ENCODE assay signal across 8 mouse cellular contexts in genomic region chr2:131170936-131171335, GRCm38 (mm10). TPM values are rescaled to one million over a fixed set of nuclear protein-coding genes. Genes with fewer than 3 reads are reported as not detected.
DNase-seq lines count a peak whose midpoint lies in the region; ATAC-seq and TF ChIP-seq lines count a peak whose summit lies in the region.

No protein-coding gene starts in this region.

- H3K36me3 ChIP-seq in kidney, embryonic 15.5 days = 0 out of 2 replicates have a peak, but pooled peaks cover 3% of the 10 kb centered on the region
- no peaks in the 10 kb centered on the region for H3K36me3 ChIP-seq in ES-E14 (ENCODE audit: control insufficient read depth, insufficient read depth, low read length, poor library complexity, severe bottlenecking)
- H3K36me3 ChIP-seq in embryonic facial prominence, embryonic 10.5 days (replicated peaks) = peaks cover 3% of the 10 kb centered on the region; the same call in 1 of the 2 replicates
- H3K36me3 ChIP-seq in limb, embryonic 15.5 days = no peaks in the 10 kb centered on the region

- peak overlapping the region; percentile 28; the same call in 1 of the 2 replicates for H3K9ac ChIP-seq in kidney, embryonic 15.5 days
- H3K9ac ChIP-seq in ES-E14 (ENCODE audit: insufficient read depth, low read depth, low read length, poor library complexity, severe bottlenecking) = peak overlapping the region; percentile 29; the same call in 1 of the 2 replicates
- no peak overlapping the region; the same call in 1 of the 2 replicates for H3K9ac ChIP-seq in limb, embryonic 15.5 days

- H3K27me3 ChIP-seq in kidney, embryonic 15.5 days = peaks cover 41% of the 10 kb centered on the region
- H3K27me3 ChIP-seq in embryonic facial prominence, embryonic 10.5 days (replicated peaks; ENCODE audit: low read depth, poor library complexity, severe bottlenecking) = peaks cover 53% of the 10 kb centered on the region
- peaks cover 43% of the 10 kb centered on the region for H3K27me3 ChIP-seq in limb, embryonic 15.5 days

- H3K9me3 ChIP-seq in kidney, embryonic 15.5 days (replicated peaks) = no peaks in the 10 kb centered on the region
- no peaks in the 10 kb centered on the region for H3K9me3 ChIP-seq in ES-E14 (ENCODE audit: control insufficient read depth, insufficient read depth, low read depth, low read length)
- no peaks in the 10 kb centered on the region for H3K9me3 ChIP-seq in embryonic facial prominence, embryonic 10.5 days
- H3K9me3 ChIP-seq in limb, embryonic 15.5 days = no peaks in the 10 kb centered on the region

- peak overlapping the region; percentile 37 for H3K4me3 ChIP-seq in kidney, embryonic 15.5 days (replicated peaks)
- H3K4me3 ChIP-seq in ES-E14 (ENCODE audit: insufficient read depth in 1 of 2, low read depth in 1 of 2, low read length in 2 of 2, poor library complexity in 1 of 2, severe bottlenecking in 1 of 2) = peak overlapping the region; percentile 28 to 55
- H3K4me3 ChIP-seq in embryonic facial prominence, embryonic 10.5 days = peak overlapping the region; percentile 52
- H3K4me3 ChIP-seq in limb, embryonic 15.5 days = peak overlapping the region; percentile 26

- in situ Hi-C loops in ES-E14 (cut with MboI; ENCODE audit: low sequenced_read_pairs in 2 of 2, unreplicated experiment in 2 of 2) = no loop called here

- H3K4me2 ChIP-seq in kidney, embryonic 15.5 days = peak overlapping the region; percentile 61
- H3K4me2 ChIP-seq in limb, embryonic 15.5 days = peak overlapping the region; percentile 40

- WGBS in kidney, embryonic 15.5 days = 13% methylated on average over 9 of the region's 9 CpGs
- 11% methylated on average over 9 of the region's 9 CpGs for WGBS in embryonic facial prominence, embryonic 10.5 days
- 16% methylated on average over 9 of the region's 9 CpGs for WGBS in limb, embryonic 15.5 days

- no peak overlapping the region for H3K27ac ChIP-seq in kidney, embryonic 15.5 days
- H3K27ac ChIP-seq in ES-E14 (ENCODE audit: insufficient read depth, low read depth, low read length, poor library complexity, severe bottlenecking) = no peak overlapping the region
- no peak overlapping the region for H3K27ac ChIP-seq in embryonic facial prominence, embryonic 10.5 days (replicated peaks)
- H3K27ac ChIP-seq in limb, embryonic 15.5 days = no peak overlapping the region

- no peak for DNase-seq in kidney, postnatal 14 days
- no peak for DNase-seq in ES-E14 (ENCODE audit: low read depth, low spot score)
- DNase-seq in embryonic facial prominence, embryonic 10.5 days (ENCODE audit: low spot score) = no peak
- DNase-seq in left cerebral cortex, adult 9 months (ENCODE audit: low spot score in 2 of 2) = no peak
- DNase-seq in T-cell, adult 2 months (ENCODE audit: low spot score) = no peak
- no peak for DNase-seq in urinary bladder, postnatal 14 days (ENCODE audit: low spot score)

- peaks cover 38% of the 10 kb centered on the region for H3K4me1 ChIP-seq in kidney, embryonic 15.5 days
- H3K4me1 ChIP-seq in ES-E14 (ENCODE audit: control insufficient read depth in 2 of 2, insufficient read depth in 2 of 2, low read length in 2 of 2, poor library complexity in 1 of 2) = peaks cover 4 to 9% of the 10 kb centered on the region in 2 experiments
- H3K4me1 ChIP-seq in embryonic facial prominence, embryonic 10.5 days = peaks cover 39% of the 10 kb centered on the region
- peaks cover 23% of the 10 kb centered on the region for H3K4me1 ChIP-seq in limb, embryonic 15.5 days

- ATAC-seq in kidney, embryonic 15.5 days (replicated peaks; ENCODE audit: low FRiP score) = no peak
- ATAC-seq in limb, embryonic 15.5 days (ENCODE audit: insufficient number of reproducible peaks, low FRiP score, low TSS enrichment, low read depth) = no peak

TF ChIP-seq in ES-E14, 5 proteins besides CTCF, POLR2A, EP300 and RAD21:
- TF ChIP-seq ZNF384 (IDR thresholded peaks at IDR 0.05; ENCODE audit: low read depth, low read length) (no peak), ZC3H11A (IDR thresholded peaks at IDR 0.05; ENCODE audit: borderline replicate concordance, low read depth, low read length) (no peak), MAFK (IDR thresholded peaks at IDR 0.05; ENCODE audit: insufficient read depth, low read depth, low read length) (no peak), HCFC1 (IDR thresholded peaks at IDR 0.05; ENCODE audit: borderline replicate concordance, insufficient read depth, low read length) (no peak), CHD2 (IDR thresholded peaks at IDR 0.05; ENCODE audit: low read depth, low read length) (no peak)

RNA-seq across cellular contexts. Expression of gene Cenpb, which starts 8.9 kb away (rescaled TPM):
- polyA plus RNA-seq in kidney, embryonic 15.5 days (2015; fragmentation: Nextera tagmentation; extraction: Ambion mirVana) = 10.6 and 10.8 TPM in 2 replicates
- total RNA-seq in ES-E14 (2012; rRNA removed) = 30.0 and 38.5 TPM in 2 replicates
- 7.4 and 7.6 TPM in 2 replicates for polyA plus RNA-seq in embryonic facial prominence, embryonic 10.5 days (2016; fragmentation: Nextera tagmentation; extraction: Ambion mirVana)
- 9.6 and 12.0 TPM in 2 replicates for polyA plus RNA-seq in limb, embryonic 15.5 days (2015; fragmentation: Nextera tagmentation; extraction: Ambion mirVana)

RNA-seq across cellular contexts. Expression of gene 1700037H04Rik, which starts 11.1 kb away (rescaled TPM):
- polyA plus RNA-seq in kidney, embryonic 15.5 days (2015; fragmentation: Nextera tagmentation; extraction: Ambion mirVana) = 82.9 and 91.1 TPM in 2 replicates
- 61.6 and 69.0 TPM in 2 replicates for total RNA-seq in ES-E14 (2012; rRNA removed)
- 115 and 119 TPM in 2 replicates for polyA plus RNA-seq in embryonic facial prominence, embryonic 10.5 days (2016; fragmentation: Nextera tagmentation; extraction: Ambion mirVana)
- 53.6 and 56.0 TPM in 2 replicates for polyA plus RNA-seq in limb, embryonic 15.5 days (2015; fragmentation: Nextera tagmentation; extraction: Ambion mirVana)

RNA-seq across cellular contexts. Expression of gene Cdc25b, which starts 15.8 kb away (rescaled TPM):
- 62.1 and 71.5 TPM in 2 replicates for polyA plus RNA-seq in kidney, embryonic 15.5 days (2015; fragmentation: Nextera tagmentation; extraction: Ambion mirVana)
- total RNA-seq in ES-E14 (2012; rRNA removed) = 9.7 and 16.4 TPM in 2 replicates
- polyA plus RNA-seq in embryonic facial prominence, embryonic 10.5 days (2016; fragmentation: Nextera tagmentation; extraction: Ambion mirVana) = 50.0 and 52.6 TPM in 2 replicates
- 51.2 and 51.3 TPM in 2 replicates for polyA plus RNA-seq in limb, embryonic 15.5 days (2015; fragmentation: Nextera tagmentation; extraction: Ambion mirVana)

RNA-seq across cellular contexts. Expression of gene Spef1, which starts 16.1 kb away (rescaled TPM):
- 3.2 and 3.6 TPM in 2 replicates for polyA plus RNA-seq in kidney, embryonic 15.5 days (2015; fragmentation: Nextera tagmentation; extraction: Ambion mirVana)
- total RNA-seq in ES-E14 (2012; rRNA removed) = 1.5 and 1.6 TPM in 2 replicates
- polyA plus RNA-seq in embryonic facial prominence, embryonic 10.5 days (2016; fragmentation: Nextera tagmentation; extraction: Ambion mirVana) = 3.2 TPM in 2 replicates
- polyA plus RNA-seq in limb, embryonic 15.5 days (2015; fragmentation: Nextera tagmentation; extraction: Ambion mirVana) = 5.3 and 6.1 TPM in 2 replicates

RNA-seq across cellular contexts. Expression of gene Ap5s1, which starts 35.9 kb away (rescaled TPM):
- 25.6 TPM in 2 replicates for polyA plus RNA-seq in kidney, embryonic 15.5 days (2015; fragmentation: Nextera tagmentation; extraction: Ambion mirVana)
- 7.9 and 8.7 TPM in 2 replicates for total RNA-seq in ES-E14 (2012; rRNA removed)
- 23.3 and 25.3 TPM in 2 replicates for polyA plus RNA-seq in embryonic facial prominence, embryonic 10.5 days (2016; fragmentation: Nextera tagmentation; extraction: Ambion mirVana)
- 26.7 and 27.8 TPM in 2 replicates for polyA plus RNA-seq in limb, embryonic 15.5 days (2015; fragmentation: Nextera tagmentation; extraction: Ambion mirVana)
